Mouse (Mus musculus) G1E (cell line): ENCODE results near the gene Bahcc1. TPM values are rescaled to one million over a fixed set of nuclear protein-coding genes. Genes with fewer than 3 reads are reported as not detected.

Experiments used
- ATAC-seq: 2 replicates; pipeline ENCODE4 v1.8.0; 2016; ENCODE audit warnings: mild to moderate bottlenecking; ENCODE audit not compliant: insufficient number of reproducible peaks, poor library complexity, low FRiP score, severe bottlenecking; ENCODE audit errors: extremely low read depth
- DNase-seq: peaks from one replicate; pipeline ENCODE4 v3.0.0; 2012; ENCODE audit warnings: low spot score
- H3K27me3 ChIP-seq: 2 replicates; pipeline ENCODE4 v1.6.1; 2012; ENCODE audit warnings: mild to moderate bottlenecking, low read length, inconsistent platforms; ENCODE audit not compliant: insufficient read depth
- H3K36me3 ChIP-seq: replicated peaks from 2 replicates; pipeline ENCODE3; 2012; ENCODE audit warnings: mild to moderate bottlenecking, inconsistent platforms
- H3K4me1 ChIP-seq: 2 replicates; pipeline ENCODE4 v1.6.1; 2012; ENCODE audit warnings: low read depth, low read length, inconsistent platforms, mixed read lengths; ENCODE audit not compliant: insufficient read depth
- H3K4me3 ChIP-seq: 2 replicates; pipeline ENCODE4 v1.5.1; 2012; ENCODE audit warnings: low read depth, mild to moderate bottlenecking, inconsistent platforms, low read length, moderate library complexity, mixed read lengths
- H3K9me3 ChIP-seq: replicated peaks from 2 replicates; pipeline ENCODE4 v1.6.1; 2012; ENCODE audit warnings: inconsistent platforms
- CTCF ChIP-seq: IDR thresholded peaks from 2 replicates; pipeline ENCODE4 v1.5.1; 2012; ENCODE audit warnings: low read depth, low read length, inconsistent platforms, mixed read lengths
- GATA1 ChIP-seq: IDR thresholded peaks from 2 replicates; pipeline ENCODE4 v1.6.1; 2012; ENCODE audit warnings: borderline replicate concordance, low read length, inconsistent platforms, mixed read lengths
- GATA2 ChIP-seq: IDR thresholded peaks from 2 replicates; pipeline ENCODE4 v1.6.1; 2012; ENCODE audit warnings: low read depth, low read length, inconsistent platforms, borderline replicate concordance
- POLR2AphosphoS5 ChIP-seq: IDR thresholded peaks from 2 replicates; pipeline ENCODE4 v1.6.1; 2012; ENCODE audit warnings: low read depth, low read length, inconsistent platforms; ENCODE audit not compliant: insufficient replicate concordance
- TAL1 ChIP-seq: conservative IDR thresholded peaks from 2 replicates; pipeline ENCODE4 v1.6.1; 2012; ENCODE audit warnings: low read depth, low read length, inconsistent platforms, mixed read lengths
- polyA plus RNA-seq: library from polyadenylated mRNA; stranded (reverse); fragments of >175 nt; gene quantifications from 2 replicates; pipeline ENCODE4 v1.2.3, GENCODE M21; 2012
- total RNA-seq, 2 experiments: library from RNA; stranded (forward) in 1 of 2; stranded (reverse) in 1 of 2; fragments of 200-1000 nt in 1 of 2; fragments of >200 nt in 1 of 2; fragmentation: Nextera tagmentation in 1 of 2; gene quantifications; 2 replicates each; pipeline ENCODE4 v1.2.3; 2014 to 2017

Bahcc1 gene
- total and polyA plus RNA-seq, 3 experiments, result 0.05 to 0.50 TPM; not detected in 1

DNA sequence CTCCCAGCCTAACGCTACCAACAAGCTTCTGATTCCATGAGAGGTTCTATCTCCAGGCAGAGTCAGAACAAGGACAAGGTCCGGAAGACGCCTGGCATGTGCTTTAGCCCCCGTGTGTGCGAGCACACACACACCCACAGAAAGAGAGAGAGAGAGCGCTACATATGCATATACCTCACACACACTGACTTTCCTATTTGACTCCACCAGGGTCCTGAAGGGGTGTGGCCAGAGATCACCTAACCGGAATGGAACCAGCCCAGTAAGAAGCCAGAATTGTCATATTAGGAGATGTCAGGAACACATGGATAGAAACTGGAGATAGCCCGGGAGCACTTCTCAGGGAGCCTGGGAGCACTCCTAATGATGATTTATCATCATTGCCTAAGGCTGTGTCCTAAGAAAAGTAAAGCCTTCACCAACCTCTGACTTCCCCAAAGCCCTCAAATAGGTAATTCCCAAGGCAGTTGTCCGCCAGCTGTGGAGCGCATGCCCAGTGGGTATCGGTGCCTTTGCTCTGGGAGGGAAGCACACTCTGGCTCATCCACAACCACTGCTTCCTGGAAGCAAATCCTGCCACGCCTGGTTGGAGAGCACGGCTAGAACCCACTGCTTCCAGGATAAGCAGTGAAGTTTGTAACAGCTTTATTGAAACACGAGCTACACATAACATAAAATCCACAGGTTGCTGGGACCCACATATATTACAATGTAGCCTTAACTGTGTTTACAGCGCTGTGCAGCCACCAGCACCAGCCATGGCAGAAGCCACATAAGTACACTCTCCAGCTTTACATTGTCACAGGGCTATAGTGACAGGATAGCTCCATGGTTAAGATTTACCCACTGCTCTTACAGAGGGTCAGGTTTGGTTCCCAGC, 75.9 kb downstream of the Bahcc1 start:
- TF ChIP-seq CTCF, result no peak
- no peak for TF ChIP-seq POLR2AphosphoS5
- no peak for TF ChIP-seq GATA2
- TF ChIP-seq GATA1, result no peak
- TF ChIP-seq TAL1, result no peak
- Histone ChIP-seq H3K36me3 (no peaks in the 10 kb centered on the region), H3K9me3 (no peaks in the 10 kb centered on the region), H3K4me3 (no peak overlapping the region), H3K27me3 (peaks cover 65% of the 10 kb centered on the region), H3K4me1 (peaks cover 53% of the 10 kb centered on the region)
- ATAC-seq, result no peak
- DNase-seq, result no peak

DNA sequence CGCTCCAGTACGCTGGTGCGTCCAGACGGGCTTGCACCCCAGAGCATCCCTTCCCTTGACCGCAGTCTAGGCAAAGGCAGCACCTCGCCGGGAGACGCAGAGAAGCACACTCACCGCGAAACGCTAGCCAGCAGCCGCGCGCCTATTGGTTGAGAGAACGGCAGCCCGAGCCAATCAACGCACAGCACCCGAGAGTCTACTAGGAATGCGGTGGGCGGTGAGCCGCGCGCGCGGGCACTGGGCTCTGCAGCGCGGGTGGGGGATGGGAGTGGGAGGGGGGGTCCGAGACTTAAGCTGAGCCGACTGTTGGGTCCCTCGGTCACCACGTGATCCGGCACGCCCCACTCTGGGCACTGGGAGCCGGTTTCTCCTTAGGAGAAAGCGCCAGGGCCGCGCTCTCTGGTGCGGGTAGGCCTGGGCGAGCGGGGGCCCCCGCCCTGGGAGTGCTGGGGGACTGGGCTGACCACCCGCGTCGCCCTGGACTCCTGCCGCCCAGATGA, 78.1 kb downstream of the Bahcc1 start:
- DNase-seq, result peak; percentile 87
- Histone ChIP-seq H3K36me3 (no peaks in the 10 kb centered on the region), H3K27me3 (peaks cover 47% of the 10 kb centered on the region), H3K9me3 (no peaks in the 10 kb centered on the region), H3K4me3 (peak overlapping the region; percentile 71), H3K4me1 (peaks cover 48% of the 10 kb centered on the region)
- no peak for TF ChIP-seq TAL1
- TF ChIP-seq CTCF, result no peak
- ATAC-seq, result peak; percentile 94

DNA sequence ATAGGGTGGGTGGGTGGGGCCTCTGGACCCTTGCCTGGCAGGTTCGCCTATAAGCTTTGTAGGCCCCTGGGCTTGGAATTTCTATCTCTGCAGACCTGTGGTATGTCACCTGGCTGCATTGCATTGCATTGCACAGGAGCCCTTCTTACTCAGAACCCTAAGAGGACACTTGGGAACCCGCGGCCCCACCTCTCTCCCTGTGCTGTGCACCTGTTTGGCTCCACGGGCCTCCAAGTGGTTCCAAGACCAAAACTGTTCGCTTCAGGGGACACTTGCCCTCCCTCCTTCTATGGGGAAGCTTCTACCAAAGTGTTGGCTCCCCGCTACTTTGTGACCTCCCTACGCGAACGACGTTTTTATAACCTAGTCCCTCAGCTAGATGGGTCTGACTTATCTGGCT, 78.8 kb downstream of the Bahcc1 start:
- ATAC-seq (no peak), DNase-seq (no peak)
- peaks cover 40% of the 10 kb centered on the region for H3K27me3 ChIP-seq
- no peaks in the 10 kb centered on the region for H3K36me3 ChIP-seq
- H3K4me1 ChIP-seq, result peaks cover 49% of the 10 kb centered on the region
- no peaks in the 10 kb centered on the region for H3K9me3 ChIP-seq
- TF ChIP-seq POLR2AphosphoS5, result no peak
- no peak for TF ChIP-seq GATA2
- no peak for TF ChIP-seq CTCF
- TF ChIP-seq GATA1, result no peak
- no peak for TF ChIP-seq TAL1
- H3K4me3 ChIP-seq, result peak overlapping the region; percentile 71; the same call in 1 of the 2 replicates

DNA sequence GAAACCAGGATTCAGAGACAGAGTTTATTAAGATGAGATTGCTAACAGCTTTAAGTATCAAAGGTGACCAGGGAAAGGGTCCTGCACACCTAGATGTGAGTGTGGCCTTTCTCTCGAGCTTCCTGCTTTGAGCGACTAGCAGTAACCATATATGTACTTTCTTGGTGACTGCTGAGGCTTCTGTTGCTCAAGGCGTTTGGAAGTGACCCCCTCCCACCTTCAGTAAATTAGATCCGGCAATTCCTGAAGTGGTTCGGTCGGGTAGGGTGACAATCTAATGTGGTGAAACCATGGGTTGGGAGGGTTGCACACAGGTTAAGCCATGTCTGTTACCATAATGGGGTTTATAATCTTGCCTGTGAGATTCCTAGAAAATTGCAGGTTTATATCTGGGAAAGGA, 79.3 kb downstream of the Bahcc1 start:
- TF ChIP-seq POLR2AphosphoS5, result no peak
- no peak for TF ChIP-seq CTCF
- no peak for TF ChIP-seq GATA2
- no peak for TF ChIP-seq GATA1
- no peak for TF ChIP-seq TAL1
- peaks cover 54% of the 10 kb centered on the region for H3K4me1 ChIP-seq

DNA sequence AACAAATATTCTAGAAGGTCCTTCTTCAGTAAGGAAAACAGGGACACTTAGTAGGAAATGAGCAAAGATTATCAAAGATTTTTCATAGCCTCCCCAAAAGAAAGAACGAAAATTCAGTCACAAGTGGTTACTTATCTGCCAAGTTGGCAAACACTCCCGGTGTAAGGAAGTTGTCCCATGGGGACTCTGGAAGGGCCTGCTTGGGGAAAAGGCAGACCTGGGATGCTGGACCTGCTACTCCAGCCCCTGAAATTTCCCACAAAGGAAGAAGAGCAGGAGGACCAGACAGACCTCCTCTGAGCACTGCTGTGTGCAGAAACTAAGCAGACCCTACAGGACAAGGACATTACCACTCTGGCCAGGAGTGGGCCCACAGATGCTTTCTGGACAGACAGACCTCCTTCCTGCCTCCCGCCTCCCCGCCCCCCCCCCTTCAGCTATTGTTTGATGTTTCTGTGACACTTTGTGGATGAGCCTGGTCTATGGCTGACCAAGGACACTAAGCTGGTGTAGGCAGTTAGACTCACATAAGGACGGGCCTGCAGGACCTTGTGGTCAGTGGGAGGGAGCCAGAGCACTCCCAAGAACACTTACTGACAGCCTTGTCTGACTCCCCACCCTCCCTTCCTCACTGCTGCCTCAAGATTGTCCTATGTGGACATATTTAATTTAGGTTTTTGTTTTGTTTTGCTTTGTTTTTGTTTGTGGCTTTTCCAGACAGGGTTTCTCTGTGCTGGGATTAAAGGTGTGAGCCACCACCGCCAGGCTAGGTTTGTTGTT, 81.3 kb downstream of the Bahcc1 start:
- no peak for DNase-seq
- peaks cover 17% of the 10 kb centered on the region for H3K27me3 ChIP-seq
- peaks cover 48% of the 10 kb centered on the region for H3K4me1 ChIP-seq
- H3K36me3 ChIP-seq, result no peaks in the 10 kb centered on the region
- no peak for ATAC-seq
- H3K9me3 ChIP-seq, result no peaks in the 10 kb centered on the region
- no peak for TF ChIP-seq GATA1
- no peak overlapping the region for H3K4me3 ChIP-seq

More for the DNA sequence above, 79.3 kb downstream of the Bahcc1 start:
- Histone ChIP-seq H3K9me3 (no peaks in the 10 kb centered on the region), H3K36me3 (no peaks in the 10 kb centered on the region), H3K27me3 (peaks cover 35% of the 10 kb centered on the region), H3K4me3 (no peak overlapping the region)
- ATAC-seq, result no peak
- DNase-seq, result no peak

DNA sequence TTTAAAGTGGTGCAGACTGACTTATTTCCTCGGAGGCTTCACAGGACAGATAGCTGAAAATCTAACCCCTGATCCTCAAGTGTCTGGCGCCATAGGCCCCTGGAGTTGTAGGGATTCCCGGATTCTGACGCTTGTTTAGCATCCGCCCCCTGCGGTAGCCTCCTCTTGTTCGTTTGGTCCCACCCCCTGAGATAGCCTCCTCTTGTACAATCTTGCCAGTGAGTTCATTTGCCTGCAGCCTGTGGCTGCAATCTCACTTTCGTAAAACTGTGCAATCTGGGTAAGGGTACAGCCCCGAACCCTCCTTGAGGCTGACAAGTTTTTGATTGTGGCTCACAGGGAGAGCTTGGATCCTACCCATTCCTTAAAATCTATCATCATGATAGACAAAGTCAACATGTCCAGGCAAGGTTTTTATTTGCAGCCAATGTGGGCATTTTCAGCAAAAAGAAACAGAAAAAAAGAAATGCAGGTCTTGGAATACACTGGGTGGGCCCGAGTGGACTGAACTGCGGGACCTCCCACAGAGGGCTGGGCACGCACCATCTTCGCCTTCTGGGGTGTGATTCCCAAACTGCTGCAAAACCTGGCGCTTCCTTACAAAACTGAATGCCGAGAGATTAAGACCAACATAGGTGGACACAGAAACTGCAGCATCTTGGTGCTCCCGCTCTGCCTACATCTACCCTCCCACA, 82.1 kb downstream of the Bahcc1 start:
- no peak for DNase-seq
- Histone ChIP-seq H3K4me1 (peaks cover 48% of the 10 kb centered on the region), H3K4me3 (peak overlapping the region; percentile 70; the same call in 1 of the 2 replicates), H3K27me3 (peaks cover 16% of the 10 kb centered on the region), H3K36me3 (no peaks in the 10 kb centered on the region), H3K9me3 (no peaks in the 10 kb centered on the region)
- TF ChIP-seq GATA1, result no peak
- TF ChIP-seq GATA2, result no peak
- TF ChIP-seq POLR2AphosphoS5, result no peak
- TF ChIP-seq CTCF, result no peak
- TF ChIP-seq TAL1, result no peak
- ATAC-seq, result no peak
